Mouse (Mus musculus) heart, postnatal 0 days (tissue): ENCODE measurements around the gene Lrrc7. TPM values are rescaled to one million over a fixed set of nuclear protein-coding genes. Genes with fewer than 3 reads are reported as not detected.

Experiments used
- ATAC-seq: fragments of 200-750 bp; cut with Nextera tagmentation; 2 replicates; pipeline ENCODE4 v1.8.0; 2017; ENCODE audit warnings: low read depth, moderate number of reproducible peaks, moderate library complexity; ENCODE audit not compliant: insufficient read depth
- DNase-seq: peaks from one replicate; pipeline ENCODE4 v3.0.0-alpha.2; 2016; ENCODE audit warnings: low spot score
- H3K27ac ChIP-seq: fragments of 300-500 bp; sonication (generic); 2 replicates; pipeline ENCODE4 v1.5.1; 2014; ENCODE audit warnings: low read depth, mild to moderate bottlenecking
- H3K27me3 ChIP-seq: fragments of 300-500 bp; sonication (generic); 2 replicates; pipeline ENCODE4 v1.6.1; 2014; ENCODE audit warnings: low read length, mixed read lengths; ENCODE audit not compliant: control insufficient read depth, insufficient read depth
- H3K36me3 ChIP-seq: fragments of 300-500 bp; sonication (generic); replicated peaks from 2 replicates; pipeline ENCODE4 v1.6.1; 2014; ENCODE audit warnings: low read length, mixed read lengths; ENCODE audit not compliant: control insufficient read depth, insufficient read depth
- H3K4me1 ChIP-seq: fragments of 300-500 bp; sonication (generic); 2 replicates; pipeline ENCODE4 v1.6.1; 2014; ENCODE audit warnings: antibody characterized with exemption; ENCODE audit not compliant: control insufficient read depth, insufficient read depth
- H3K4me2 ChIP-seq: fragments of 300-500 bp; sonication (generic); 2 replicates; pipeline ENCODE4 v1.6.1; 2014; ENCODE audit warnings: low read depth, mild to moderate bottlenecking, low read length, moderate library complexity
- H3K4me3 ChIP-seq: fragments of 300-500 bp; sonication (generic); 2 replicates; pipeline ENCODE4 v1.5.1; 2014; ENCODE audit warnings: low read depth, low read length
- H3K9ac ChIP-seq: fragments of 300-500 bp; sonication (generic); replicated peaks from 2 replicates; pipeline ENCODE4 v1.6.1; 2014; ENCODE audit warnings: low read depth, low read length, mixed read lengths
- H3K9me3 ChIP-seq: fragments of 300-500 bp; sonication (generic); replicated peaks from 2 replicates; pipeline ENCODE4 v1.6.1; 2016; ENCODE audit warnings: low read length; ENCODE audit not compliant: control insufficient read depth
- CTCF ChIP-seq: IDR thresholded peaks from 2 replicates; pipeline ENCODE4 v1.5.1; 2016; ENCODE audit warnings: antibody characterized with exemption, control low read depth, low read depth
- EP300 ChIP-seq: IDR thresholded peaks from 2 replicates; pipeline ENCODE4 v1.6.1; 2016; ENCODE audit warnings: antibody characterized with exemption, low read depth
- WGBS: fragments of 180-500 bp; shearing (Covaris S2); extraction: QIAGEN DNeasy Blood & Tissue Kit; methylation state at CpG from one replicate; pipeline ENCODE4 v1.1.7; 2014; 5-methylcytosine and 5-hydroxymethylcytosine counted together
- polyA plus RNA-seq: library from polyadenylated mRNA; unstranded; fragments of >200 nt; fragmentation: Nextera tagmentation; extraction: Ambion mirVana; gene quantifications from 2 replicates; pipeline ENCODE4 v1.2.1, GENCODE M21; 2015
- total RNA-seq: library from RNA; depleted of rRNA; stranded (reverse); fragments of >200 nt; gene quantifications from 2 replicates; pipeline ENCODE4 v1.2.3, GENCODE M21; 2014; ENCODE audit warnings: low replicate concordance; rRNA removed

Lrrc7 gene
- total RNA-seq = 0.04 TPM in 1 of 2 replicates, not detected in the other
- polyA plus RNA-seq = 0.03 TPM in 2 replicates

DNA sequence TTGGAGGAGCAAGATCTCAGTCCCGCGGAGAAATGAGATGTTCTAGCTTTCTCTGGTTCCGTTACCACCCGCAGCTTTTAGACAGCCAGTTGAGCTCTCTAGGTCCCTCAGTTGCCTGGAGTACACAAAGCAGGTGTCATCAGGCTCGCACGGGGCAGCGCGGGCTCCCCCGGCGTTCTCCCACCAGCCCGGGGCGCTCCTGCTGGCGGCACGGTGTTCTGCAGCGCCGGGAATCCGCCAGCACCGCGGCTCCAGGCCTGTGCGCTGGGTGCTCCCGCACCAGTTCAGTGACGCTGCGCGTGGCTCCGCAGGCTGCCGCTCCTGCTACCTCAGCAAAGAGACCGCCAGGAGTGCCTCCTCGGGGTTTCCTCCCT lies at the start of gene Lrrc7:
Lrrc7 (minus strand) TSS at position 235 of the 374 bp plus-strand sequence.
- DNase-seq = peak; percentile 44
- Histone ChIP-seq H3K27ac (no peak within 1 kb of the TSS), H3K27me3 (peaks cover 41% of the 10 kb centered on the region), H3K9me3 (no peaks in the 10 kb centered on the region), H3K4me3 (peak within 1 kb of the TSS; percentile 61), H3K4me2 (peak within 1 kb of the TSS; percentile 99), H3K36me3 (no peaks in the 10 kb centered on the region), H3K4me1 (peaks cover 8% of the 10 kb centered on the region; the same call in 1 of the 2 replicates), H3K9ac (0 out of 2 replicates have a peak within 1 kb of the TSS, but pooled peaks have one; percentile 7)
- TF ChIP-seq EP300 (no peak), CTCF (peak; percentile 27; the same call in 1 of the 2 replicates)
- 1% methylated on average over 28 of the region's 28 CpGs for WGBS
- ATAC-seq = peak; percentile 85

- Histone ChIP-seq H3K36me3 (no peaks in the 10 kb centered on the region), H3K27me3 (no peaks in the 10 kb centered on the region), H3K4me3 (no peak overlapping the region), H3K9me3 (no peaks in the 10 kb centered on the region), H3K9ac (no peak overlapping the region), H3K27ac (no peak overlapping the region), H3K4me1 (no peaks in the 10 kb centered on the region), H3K4me2 (no peak overlapping the region)
- no peak for ATAC-seq
- DNase-seq = no peak
- TF ChIP-seq CTCF (no peak), EP300 (no peak)
- WGBS = 26% methylated on average over 1 of the region's 1 CpGs
Measured at GRCm38 (mm10) chr3:158607065-158607464, 45.0 kb upstream of the Lrrc7 start.

- ATAC-seq (no peak), DNase-seq (no peak)
- TF ChIP-seq CTCF (no peak), EP300 (no peak)
- no peak overlapping the region for H3K4me3 ChIP-seq
- no peaks in the 10 kb centered on the region for H3K36me3 ChIP-seq
- H3K27me3 ChIP-seq = no peaks in the 10 kb centered on the region
- no peak overlapping the region for H3K4me2 ChIP-seq
- no peak overlapping the region for H3K9ac ChIP-seq
- H3K4me1 ChIP-seq = no peaks in the 10 kb centered on the region
- no peaks in the 10 kb centered on the region for H3K9me3 ChIP-seq
- no peak overlapping the region for H3K27ac ChIP-seq
Measured at GRCm38 (mm10) chr3:158605274-158605673, 43.3 kb upstream of the Lrrc7 start.

- Histone ChIP-seq H3K36me3 (no peaks in the 10 kb centered on the region), H3K4me2 (peak overlapping the region; percentile 99), H3K4me3 (peak overlapping the region; percentile 61), H3K27me3 (peaks cover 41% of the 10 kb centered on the region), H3K27ac (no peak overlapping the region), H3K4me1 (peaks cover 8% of the 10 kb centered on the region; the same call in 1 of the 2 replicates), H3K9ac (0 out of 2 replicates have a peak overlapping the region, but pooled peaks have one; percentile 7), H3K9me3 (no peaks in the 10 kb centered on the region)
- no peak for DNase-seq
- WGBS = 0% methylated on average over 33 of the region's 55 CpGs
- ATAC-seq = peak; percentile 51
- TF ChIP-seq CTCF (no peak), EP300 (no peak)
Measured at GRCm38 (mm10) chr3:158561256-158561986, 600 bp downstream of the Lrrc7 start.

GRCm38 (mm10) chr3:158560891-158561255 lies 1.1 kb downstream of the Lrrc7 start:
- 0 out of 2 replicates have a peak overlapping the region, but pooled peaks have one; percentile 7 for H3K9ac ChIP-seq
- peak overlapping the region; percentile 61 for H3K4me3 ChIP-seq
- peaks cover 41% of the 10 kb centered on the region for H3K27me3 ChIP-seq
- peak overlapping the region; percentile 99 for H3K4me2 ChIP-seq
- peaks cover 8% of the 10 kb centered on the region; the same call in 1 of the 2 replicates for H3K4me1 ChIP-seq
- no peak for DNase-seq
- 1% methylated on average over 16 of the region's 16 CpGs for WGBS
- no peaks in the 10 kb centered on the region for H3K36me3 ChIP-seq
- TF ChIP-seq EP300 (no peak), CTCF (no peak)
- no peak overlapping the region for H3K27ac ChIP-seq
- ATAC-seq = no peak
- no peaks in the 10 kb centered on the region for H3K9me3 ChIP-seq
